Mouse (Mus musculus) adrenal gland, postnatal 25 days (tissue): ENCODE measurements around the gene Ncor2. TPM values are rescaled to one million over a fixed set of nuclear protein-coding genes. Genes with fewer than 3 reads are reported as not detected.

Experiments used
- DNase-seq: peaks from one replicate; pipeline ENCODE4 v3.0.0; 2021; ENCODE audit warnings: mixed read lengths
- total RNA-seq: library from RNA; stranded (reverse); gene quantifications from 2 replicates; pipeline ENCODE4 v1.2.3, GENCODE M21; 2021

The Ncor2 gene
- total RNA-seq, 1 experiment from 2014 or later: 316 TPM

DNA sequence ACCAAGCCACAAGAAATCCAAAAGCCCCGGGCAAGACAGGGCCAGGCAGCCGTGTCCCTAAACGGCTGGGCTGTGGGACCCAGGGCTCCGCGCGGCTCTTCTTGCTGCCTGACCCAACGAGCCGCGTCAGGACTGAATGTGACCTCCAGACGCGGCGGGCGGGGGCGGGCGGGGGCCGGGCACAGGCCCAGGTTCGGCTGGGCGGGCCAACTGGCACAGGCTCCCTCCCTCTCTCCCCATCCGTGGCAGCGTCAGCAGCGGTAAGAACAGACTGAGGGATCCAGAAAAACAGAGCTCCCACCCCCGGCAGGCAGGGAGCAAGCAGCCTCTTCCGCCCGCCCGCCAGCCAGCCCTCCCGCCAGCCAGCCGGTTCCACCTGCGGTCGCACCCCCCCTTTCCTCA is 120.8 kb downstream of the Ncor2 start:
- DNase-seq: peak; percentile 86

DNA sequence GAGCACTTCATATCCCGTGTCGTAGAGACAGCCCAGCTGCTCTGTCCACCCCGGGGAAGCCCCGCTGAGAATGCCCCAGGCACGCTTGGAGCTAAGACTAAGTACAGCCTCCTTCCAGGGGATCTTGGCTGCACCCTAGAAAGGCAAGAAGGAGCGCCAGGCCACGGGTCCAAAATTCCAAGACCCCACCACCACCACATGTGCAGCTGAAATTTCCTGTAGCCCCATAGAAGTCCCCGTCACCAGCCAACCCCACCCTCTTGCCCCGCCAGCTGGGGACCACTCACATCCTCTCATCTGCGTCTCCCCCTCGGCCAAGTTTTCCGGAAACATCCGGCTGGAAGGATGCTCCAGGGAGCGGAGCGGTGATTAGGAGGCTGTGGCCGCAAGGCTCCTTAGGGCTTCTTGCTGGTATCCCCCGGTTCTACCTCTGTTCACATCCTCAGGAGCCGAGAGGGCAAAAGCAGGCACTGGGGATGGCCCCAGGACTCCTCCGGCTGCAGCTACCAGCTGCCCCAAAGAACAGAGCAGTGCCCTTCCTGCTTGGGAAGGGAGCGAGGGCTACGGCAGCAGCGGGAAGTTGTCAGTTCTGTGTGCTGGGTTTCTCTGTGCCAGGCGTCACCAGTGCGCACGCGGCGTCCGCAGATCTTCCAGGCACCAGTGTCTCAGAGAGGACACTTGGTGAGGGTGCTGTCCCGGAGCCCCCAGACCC is 121.3 kb downstream of the Ncor2 start:
- no peak for DNase-seq

DNA sequence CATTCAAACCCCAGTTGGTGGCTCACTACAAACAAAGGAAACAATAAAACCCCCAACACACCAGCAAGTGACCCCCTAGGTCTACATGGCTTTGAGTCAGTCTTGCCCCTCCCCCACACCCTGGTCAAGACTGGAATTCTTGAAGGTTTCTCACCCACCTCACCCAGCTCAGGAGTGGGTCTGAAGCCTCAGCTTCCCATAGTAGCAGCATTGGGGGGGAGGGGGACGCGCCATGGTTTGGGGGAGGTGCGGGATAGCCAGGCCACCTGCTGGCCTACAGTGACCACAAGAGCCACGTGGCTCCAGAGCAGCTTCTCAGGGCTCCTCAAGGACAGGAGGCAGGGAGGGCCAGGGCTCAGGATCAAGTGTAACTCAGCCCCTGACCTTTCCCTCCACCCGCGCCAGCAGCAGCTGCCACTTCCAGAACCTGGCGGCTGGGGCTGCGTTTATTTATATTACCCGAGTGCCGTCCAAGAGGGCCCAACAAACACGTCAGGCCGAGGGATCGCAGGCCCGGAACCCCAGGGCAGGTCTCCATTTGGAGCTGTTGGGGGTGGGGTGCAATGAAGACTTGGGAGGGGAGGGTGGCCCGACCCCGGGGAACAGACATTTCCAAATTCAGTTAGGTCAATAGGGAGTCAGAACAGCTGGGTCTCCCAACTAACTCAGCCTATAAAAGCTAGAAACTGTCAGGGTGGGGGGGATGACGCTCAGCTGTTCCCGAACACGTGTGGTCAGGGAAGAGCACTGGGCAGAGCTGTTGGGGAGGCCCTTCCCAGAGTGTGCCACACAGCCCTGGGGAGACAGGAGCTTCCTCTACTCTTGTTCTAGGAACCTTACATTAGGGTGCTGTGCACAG is 122.1 kb downstream of the Ncor2 start:
- DNase-seq: peak; percentile 73

DNA sequence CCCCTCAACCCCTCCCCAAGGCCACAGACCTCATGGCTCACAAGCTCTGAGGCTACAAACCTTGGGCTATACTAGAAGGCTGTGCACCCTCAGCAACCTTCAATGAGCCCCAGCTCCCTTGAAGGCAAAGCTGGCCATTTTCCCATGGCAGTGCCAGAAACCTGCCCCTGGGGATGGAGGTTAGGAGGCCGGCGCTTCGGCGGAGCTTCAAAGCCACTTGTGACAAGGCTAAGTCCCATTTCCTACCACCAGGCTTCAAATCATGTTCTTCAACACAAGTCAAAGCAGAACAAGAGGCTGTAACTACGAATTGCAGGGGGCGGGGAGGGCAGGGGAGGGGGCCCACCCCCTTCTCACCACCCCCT is 122.7 kb downstream of the Ncor2 start:
- DNase-seq: peak; percentile 57

DNA sequence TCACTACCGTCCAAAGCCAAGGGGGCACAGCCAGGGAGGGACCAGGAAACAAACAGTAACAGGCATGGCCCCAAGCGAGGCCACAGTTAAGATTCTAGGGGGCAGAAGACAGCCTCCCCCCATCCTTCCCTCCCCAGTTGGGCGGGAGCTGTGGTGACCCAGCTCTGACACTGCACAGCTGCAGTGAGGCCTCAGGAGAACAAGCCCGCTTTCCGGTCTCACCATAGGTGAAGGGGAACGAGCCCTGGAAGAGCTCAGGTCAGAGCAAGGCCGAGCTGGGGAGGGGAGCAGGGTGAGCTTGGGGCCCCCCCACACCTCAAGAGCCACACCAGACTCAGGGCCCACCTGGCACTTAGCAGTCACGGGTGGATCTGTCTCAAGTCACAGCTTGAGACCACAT is 123.1 kb downstream of the Ncor2 start:
- DNase-seq: no peak

DNA sequence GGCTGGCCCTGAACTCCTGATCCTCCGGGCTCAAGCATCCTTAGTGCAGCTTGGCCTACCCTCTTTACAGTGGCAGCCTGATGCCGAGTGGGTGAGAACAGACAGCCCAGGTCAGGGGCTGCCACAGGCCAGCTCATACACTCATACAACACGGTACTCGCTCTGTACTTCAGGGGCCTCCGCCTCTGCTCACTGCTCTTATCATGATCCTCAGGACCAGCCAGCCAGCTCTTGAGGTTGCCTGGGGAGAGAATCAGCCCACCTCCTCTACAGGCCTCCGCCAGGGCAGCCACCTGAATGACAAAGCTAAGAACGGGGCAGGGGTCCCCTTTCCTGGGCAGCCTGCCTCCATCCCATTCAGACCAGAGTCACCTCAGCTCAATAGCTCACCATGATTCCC is 125.4 kb downstream of the Ncor2 start:
- no peak for DNase-seq

DNA sequence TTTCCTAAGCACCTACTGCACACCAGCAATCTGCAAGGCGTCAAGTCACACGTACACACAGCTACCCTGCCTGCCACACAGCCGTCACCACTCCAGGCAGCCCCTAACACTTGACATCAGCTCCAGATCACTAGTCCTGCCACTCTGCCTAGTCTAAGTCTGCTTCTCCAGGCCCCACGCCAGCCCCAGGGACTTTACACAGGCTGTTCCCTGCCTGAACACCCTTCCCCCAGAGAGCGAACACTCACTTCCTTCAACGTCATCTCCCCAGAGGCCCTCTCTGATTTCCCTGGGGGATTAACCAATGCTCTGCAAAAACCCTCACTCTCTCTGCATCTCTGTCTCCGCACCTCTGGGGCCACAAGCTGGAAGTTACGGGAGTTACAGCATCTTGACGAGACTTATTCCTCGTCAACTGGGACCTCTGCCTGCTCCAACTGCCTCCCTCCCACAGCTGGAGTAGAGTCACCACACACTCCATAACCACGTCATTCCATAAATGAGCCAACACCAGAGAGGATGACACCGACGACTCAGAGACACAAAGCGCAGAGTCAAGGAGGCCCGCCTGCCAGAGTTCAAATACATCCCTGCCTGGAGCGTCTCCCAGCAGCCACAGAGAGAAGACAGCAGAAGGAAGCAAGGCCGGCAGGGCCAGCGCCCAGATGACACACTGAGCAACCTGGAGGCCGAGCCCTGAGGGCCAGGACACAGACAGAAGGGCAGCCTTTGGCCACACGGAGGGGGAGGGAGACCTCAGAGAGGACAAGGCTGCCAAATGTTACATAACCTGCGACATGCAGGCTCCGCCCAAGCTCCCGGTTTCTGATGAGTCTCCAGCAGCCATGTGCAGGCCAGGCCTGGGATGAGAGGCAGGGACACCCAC is 126.2 kb downstream of the Ncor2 start:
- DNase-seq: peak; percentile 71

DNA sequence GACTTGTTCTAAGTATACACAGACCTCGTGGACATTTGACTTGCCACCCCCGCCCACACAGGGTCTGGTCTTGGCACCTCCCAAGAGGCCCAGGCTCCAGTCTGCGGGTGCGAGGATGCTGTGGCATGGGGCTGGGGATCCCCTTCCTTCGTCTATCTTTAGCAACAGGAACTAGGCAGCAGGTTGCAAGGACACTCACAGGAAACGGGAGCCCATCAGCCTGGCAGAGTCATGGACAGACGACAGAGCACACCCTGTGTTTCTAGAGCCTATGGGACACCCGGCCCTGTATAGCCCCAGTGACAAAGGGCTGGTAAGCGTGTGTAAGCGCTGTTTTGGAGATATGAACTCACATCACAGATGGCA is 126.8 kb downstream of the Ncor2 start:
- no peak for DNase-seq

DNA sequence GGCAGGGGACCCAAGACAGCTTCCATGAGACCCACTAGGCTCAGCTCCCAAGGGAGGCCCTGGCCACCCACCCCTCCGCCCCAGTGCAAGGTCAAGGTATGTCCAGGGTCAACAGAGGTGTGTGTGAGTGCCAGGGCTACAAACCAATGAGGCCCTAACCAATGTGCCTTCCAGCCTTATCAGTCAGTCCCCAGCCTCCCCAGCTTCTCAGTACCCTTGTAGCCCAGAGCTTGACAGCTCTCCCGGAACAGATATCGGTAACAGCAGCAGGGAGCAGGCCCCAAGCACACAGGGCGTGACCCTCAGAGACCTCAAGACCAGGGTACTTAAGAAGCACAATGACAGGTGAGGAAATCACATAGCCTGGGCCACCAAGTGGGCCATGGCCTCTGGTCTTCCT is 129.5 kb downstream of the Ncor2 start:
- no peak for DNase-seq

DNA sequence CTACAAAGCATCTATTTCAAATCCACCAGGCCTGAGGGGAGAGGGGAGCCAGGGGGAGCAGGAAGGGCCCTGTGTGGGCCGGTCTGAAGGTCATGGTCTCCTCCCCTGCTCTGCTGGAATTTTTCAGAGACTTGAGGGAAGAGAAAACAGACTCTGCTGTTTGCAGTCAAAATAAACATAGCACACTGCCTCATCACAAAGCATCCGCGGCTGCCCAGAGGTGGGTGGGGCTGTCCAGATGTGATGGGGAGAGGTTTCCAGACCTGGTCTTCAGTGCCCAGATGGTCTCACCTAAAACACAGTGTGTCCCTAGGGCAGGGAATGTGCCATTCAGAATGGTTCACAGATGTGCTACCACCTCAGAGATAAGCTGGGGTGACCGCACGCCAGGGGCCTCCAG is 132.6 kb downstream of the Ncor2 start:
- no peak for DNase-seq

DNA sequence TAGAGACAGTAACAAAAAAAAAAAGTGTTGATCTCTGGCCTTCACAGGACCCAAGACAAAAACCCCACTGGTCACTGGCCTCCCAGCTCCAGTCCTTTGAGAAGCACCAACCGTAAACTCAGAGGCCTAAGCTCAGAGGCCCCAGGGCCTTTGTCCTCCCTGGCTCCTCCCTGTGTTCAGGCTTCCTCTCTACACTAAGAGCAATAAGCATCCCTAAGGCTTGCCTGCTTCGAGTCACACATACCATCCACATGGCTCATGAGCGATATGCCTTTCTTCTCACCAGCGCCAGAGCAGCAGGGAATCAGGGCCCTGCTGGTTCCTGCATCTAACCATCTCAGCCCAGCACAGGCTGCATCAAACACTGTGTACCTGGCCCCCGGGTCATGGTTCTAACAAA is 133.8 kb downstream of the Ncor2 start:
- no peak for DNase-seq

DNA sequence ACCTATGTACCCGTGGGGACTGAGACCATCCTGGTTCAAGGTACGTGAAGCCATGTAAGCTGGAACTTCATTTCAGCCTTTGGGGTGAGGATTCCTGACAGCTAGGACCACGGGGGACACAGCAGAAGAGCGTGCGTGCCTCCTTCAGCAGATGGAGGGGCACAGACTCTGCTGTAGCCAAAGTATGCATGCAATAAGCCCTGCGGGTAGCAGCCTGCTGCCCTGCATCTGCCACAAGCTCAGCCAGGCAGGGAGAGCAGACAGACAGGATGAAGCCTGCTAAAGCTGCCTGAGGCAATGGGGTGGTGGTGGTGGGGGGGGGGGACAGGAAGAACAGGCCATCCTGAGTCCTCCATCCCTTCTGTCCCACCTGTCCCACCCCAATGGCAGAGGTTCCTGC is 135.6 kb downstream of the Ncor2 start:
- DNase-seq: no peak

DNA sequence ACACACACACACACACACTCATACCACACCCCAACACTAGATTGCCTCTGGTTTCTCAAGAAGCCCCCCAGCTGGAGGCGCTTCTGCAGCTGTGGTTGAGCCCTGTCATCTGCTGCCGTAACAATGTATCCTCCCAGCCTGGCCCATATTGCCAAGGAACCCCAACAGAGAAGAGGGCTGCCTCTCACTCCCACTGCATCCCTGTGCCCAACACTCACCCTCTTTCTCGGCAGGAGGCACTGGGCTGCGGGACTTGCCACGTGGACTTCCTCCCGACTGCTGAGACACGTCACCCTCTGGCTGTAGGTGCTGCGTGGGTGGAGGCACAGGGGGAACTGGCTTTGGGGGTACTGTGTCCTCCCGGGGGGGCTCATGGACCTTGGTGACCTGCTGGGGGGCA is 137.4 kb downstream of the Ncor2 start:
- no peak for DNase-seq

DNA sequence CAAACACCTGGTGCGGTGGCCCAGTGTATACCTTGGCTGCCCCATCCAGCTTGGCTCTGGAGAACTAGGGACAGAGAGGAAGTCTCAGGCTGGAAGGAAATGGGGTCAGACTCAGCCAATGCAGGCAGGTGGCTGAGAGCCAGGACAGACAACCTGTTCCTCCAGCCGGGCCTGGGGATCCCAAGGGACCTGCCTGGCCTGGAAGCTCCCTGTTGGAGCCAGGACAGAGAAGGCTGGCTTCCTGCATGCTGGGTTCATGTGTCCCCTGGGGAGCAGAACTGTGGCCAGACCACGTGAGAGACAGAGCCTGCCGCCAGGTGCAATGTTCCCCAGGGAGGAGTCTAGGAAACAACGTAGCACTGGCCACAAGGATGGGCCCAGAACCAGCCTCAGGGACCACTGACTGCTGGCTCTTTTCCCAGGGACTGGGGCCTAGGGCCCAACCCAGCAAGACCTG is 138.9 kb downstream of the Ncor2 start:
- DNase-seq: peak; percentile 86

DNA sequence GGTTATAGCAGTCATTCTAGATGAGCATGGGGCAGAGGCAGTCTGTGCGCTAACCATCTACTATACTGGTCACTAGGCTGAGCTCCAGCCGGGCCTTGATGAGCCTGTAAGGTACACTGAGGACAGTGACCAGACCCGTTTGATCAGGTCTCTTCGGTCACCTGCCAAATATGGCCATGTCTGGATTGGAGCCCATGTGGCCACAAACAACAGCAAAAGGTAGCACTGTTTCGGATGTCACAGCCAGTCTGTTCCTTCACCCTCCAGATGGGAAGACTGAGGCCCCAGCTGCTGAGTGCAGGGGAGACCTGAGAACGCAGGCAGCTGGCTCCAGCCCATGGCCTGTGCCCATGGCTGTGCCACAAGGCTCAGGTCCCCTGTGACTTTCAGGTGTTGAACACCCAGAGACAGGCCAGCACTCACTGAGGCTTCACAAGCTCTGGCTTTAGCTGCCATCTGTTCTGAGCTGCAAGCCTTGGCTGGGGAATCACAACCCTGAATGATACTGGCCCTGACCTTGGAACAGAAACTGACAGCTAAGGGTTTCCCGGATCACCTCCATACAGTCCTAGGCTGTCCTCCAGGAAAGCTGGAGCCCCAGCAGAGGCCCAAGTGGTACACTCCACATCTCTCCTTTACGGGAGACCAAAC is 139.5 kb downstream of the Ncor2 start:
- no peak for DNase-seq

DNA sequence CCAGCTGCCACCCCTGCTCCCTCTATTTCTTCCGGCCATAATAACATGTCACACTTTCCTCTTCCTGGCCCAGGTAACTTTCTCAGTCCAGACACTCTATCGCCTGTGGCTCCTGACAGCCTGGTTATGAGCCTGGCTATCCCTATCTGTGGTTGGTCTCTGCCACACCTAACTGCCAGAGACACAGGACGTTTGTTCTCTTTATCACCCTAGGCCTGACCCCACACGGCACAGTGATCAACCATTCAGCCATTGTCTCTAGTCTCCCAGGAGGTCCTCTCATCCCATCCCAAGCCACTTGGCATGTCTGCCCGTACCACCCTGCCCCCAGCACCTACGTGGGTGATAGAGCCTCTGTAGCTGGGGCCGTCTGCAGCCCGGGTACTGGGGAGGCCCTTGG is 142.5 kb downstream of the Ncor2 start:
- DNase-seq: no peak

DNA sequence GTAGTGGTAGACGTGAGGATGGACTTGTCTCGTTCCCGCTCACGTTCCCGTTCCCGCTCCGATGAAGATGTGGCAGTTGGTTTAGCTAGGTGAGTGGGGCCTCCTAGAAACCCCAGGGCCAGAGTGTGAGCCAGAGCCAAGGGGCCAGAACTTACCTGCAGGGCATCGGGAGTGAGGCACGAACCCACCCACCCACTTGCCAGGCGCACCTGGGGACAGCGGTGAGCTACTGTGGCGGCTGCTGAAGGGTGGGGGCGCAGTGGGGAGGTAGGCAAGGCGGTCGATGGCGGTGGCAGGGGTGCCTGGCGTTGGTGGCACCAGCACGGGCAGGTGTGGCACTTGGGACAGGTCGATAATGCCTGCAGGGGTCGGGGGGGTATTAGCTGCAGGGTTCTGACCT is 150.1 kb downstream of the Ncor2 start:
- no peak for DNase-seq

DNA sequence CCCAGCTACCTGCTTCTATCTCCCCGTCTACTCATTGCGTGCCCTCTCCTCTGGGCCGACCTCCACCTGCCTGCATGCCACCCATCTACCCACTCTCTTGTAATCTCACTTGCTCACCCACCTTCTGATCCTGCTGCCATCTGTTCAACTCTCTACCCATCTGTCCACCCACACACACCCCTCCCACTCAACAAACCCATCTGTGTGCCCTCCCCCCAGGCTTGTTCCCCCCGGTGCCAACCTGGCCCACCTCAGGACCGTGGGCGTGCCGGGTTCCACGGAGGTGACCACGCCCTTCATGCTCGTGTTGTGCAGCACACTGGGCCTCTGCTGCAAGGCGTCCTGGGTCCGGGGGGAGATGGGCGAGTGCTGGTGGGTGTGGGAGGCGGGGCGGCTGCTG is 150.6 kb downstream of the Ncor2 start:
- DNase-seq: no peak

DNA sequence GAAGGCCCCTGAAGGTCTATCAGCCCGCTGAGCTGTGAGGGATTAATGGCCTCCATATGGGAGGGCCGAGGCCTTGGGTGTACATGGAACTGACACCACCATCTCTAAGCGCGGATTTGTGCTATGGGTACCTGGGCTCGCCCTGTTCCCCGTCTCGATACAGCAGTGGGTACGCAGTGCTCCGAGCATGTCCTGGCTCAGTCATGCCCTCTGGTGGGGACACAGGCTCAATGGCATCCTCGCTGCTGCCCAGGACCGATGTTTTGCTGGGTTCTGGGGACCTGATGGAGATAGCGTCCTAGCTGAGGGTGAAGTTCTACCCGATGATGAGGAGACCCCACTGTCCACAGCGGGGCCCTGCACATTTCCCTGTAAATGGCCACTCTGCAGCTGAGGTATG is 155.0 kb downstream of the Ncor2 start:
- no peak for DNase-seq

DNA sequence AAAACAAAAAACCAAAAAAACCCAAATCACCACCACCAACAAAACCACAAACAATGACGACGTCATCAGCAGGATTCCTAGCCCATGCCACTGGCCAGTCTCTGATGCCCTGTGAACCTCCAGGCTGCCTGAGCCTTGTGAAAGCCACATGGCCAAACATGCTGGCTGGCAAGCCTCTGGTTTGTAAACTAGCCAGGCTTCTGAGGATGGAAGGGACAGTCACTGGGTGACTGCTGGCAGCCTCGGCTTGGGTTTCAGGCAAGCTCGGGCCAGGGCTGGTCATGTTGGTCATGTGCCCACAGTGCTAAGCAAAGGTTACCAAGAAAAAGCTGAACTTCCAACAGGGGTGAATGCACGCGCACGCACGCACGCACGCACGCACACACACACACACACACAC is 157.7 kb downstream of the Ncor2 start:
- peak; percentile 51 for DNase-seq

DNA sequence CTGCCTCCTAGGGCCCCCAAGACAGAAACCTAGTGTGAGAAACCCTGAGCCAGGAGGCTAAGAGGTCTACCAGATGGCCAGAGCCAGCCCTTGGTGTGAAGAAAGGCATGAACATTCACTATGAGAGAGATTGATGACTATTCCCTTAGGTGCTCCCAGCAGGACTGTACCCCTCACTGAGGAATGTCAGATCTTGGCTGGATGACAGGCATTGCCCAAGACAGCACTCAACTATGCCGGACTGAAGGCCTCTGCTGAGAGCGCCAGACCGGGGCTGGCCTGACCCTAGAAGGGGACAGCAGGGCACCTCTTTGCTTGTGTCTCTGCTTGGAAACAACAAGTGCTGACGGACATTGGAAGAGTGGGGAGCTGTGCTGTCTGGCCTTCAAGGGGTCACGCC is 159.9 kb downstream of the Ncor2 start:
- DNase-seq: peak; percentile 41

DNA sequence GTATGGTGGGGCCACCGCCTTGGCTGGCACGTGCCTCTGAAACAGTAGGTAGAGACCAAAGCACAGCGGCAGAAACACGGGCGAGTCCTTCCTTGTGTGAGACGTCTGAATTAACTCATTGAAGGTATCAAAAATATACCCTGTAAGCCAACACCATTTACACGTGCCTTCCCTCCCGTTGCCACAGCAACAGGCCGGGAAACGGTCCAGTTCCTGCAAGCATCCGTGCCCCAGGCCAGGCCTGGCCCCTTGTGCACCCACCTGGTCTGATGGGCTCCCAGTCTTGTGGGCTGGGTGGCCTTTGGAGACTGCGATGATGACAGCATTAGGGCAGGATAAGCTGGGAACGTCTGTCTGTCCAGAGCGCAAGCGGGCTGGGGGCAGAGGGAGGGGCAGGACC is 161.7 kb downstream of the Ncor2 start:
- DNase-seq: no peak
